Mouse (Mus musculus) thymus, adult 2 months (tissue): ENCODE results near the gene Tnf.

Experiments used
- CTCF ChIP-seq: fragments of 200-500 bp; IDR thresholded peaks from 2 replicates; pipeline ENCODE4 v1.5.1; 2012; ENCODE audit warnings: mild to moderate bottlenecking, control low read depth, low read length, moderate library complexity, borderline replicate concordance; ENCODE audit not compliant: control insufficient read depth, poor library complexity, insufficient read depth; ENCODE audit errors: extremely low read depth
- POLR2A ChIP-seq: fragments of 200-500 bp; IDR thresholded peaks from 2 replicates; pipeline ENCODE4 v1.6.1; 2012; ENCODE audit warnings: mild to moderate bottlenecking, low read length, control low read depth, moderate library complexity; ENCODE audit not compliant: control insufficient read depth, poor library complexity, insufficient read depth; ENCODE audit errors: extremely low read depth

- TF ChIP-seq CTCF (no peak), POLR2A (no peak)
These were observed 49.4 kb upstream of the Tnf start for GRCm38 (mm10) chr17:35251162-35251719.
